Mouse (Mus musculus) intestine, embryonic 16.5 days (tissue): Measurements from ENCODE around the gene Cxcr1. TPM values are rescaled to one million over a fixed set of nuclear protein-coding genes. Genes with fewer than 3 reads are reported as not detected.

Experiments
- ATAC-seq: fragments of 200-750 bp; cut with Nextera tagmentation; 2 replicates; pipeline ENCODE4 v1.8.0; 2017; ENCODE audit warnings: moderate TSS enrichment, moderate library complexity
- H3K27ac ChIP-seq: fragments of 300-500 bp; sonication (generic); 2 replicates; pipeline ENCODE4 v1.5.1; 2014; ENCODE audit warnings: mild to moderate bottlenecking, low read length
- H3K27me3 ChIP-seq: fragments of 300-500 bp; sonication (generic); replicated peaks from 2 replicates; pipeline ENCODE4 v1.6.1; 2014; ENCODE audit warnings: low read length, control low read depth, mixed read lengths; ENCODE audit not compliant: control insufficient read depth, insufficient read depth
- H3K36me3 ChIP-seq: fragments of 300-500 bp; sonication (generic); 2 replicates; pipeline ENCODE4 v1.6.1; 2014; ENCODE audit warnings: low read length, control low read depth; ENCODE audit not compliant: control insufficient read depth, insufficient read depth
- H3K4me1 ChIP-seq: fragments of 300-500 bp; sonication (generic); 2 replicates; pipeline ENCODE4 v1.6.1; 2014; ENCODE audit warnings: low read length, control low read depth, mixed read lengths; ENCODE audit not compliant: control insufficient read depth, insufficient read depth
- H3K4me2 ChIP-seq: fragments of 300-500 bp; sonication (generic); 2 replicates; pipeline ENCODE4 v1.6.1; 2014; ENCODE audit warnings: low read depth, low read length, control low read depth
- H3K4me3 ChIP-seq: fragments of 300-500 bp; sonication (generic); 2 replicates; pipeline ENCODE4 v1.5.1; 2014; ENCODE audit warnings: mild to moderate bottlenecking, low read length
- H3K9ac ChIP-seq: fragments of 300-500 bp; sonication (generic); 2 replicates; pipeline ENCODE4 v1.6.1; 2014; ENCODE audit warnings: low read depth, low read length
- H3K9me3 ChIP-seq: fragments of 300-500 bp; sonication (generic); 2 replicates; pipeline ENCODE4 v1.6.1; 2016; ENCODE audit warnings: low read length, control low read depth; ENCODE audit not compliant: control insufficient read depth
- WGBS: fragments of 180-500 bp; shearing (Covaris S2); extraction: QIAGEN DNeasy Blood & Tissue Kit; methylation state at CpG from one replicate; pipeline ENCODE4 v1.1.7; 2014; 5-methylcytosine and 5-hydroxymethylcytosine counted together
- polyA plus RNA-seq: library from polyadenylated mRNA; unstranded; fragments of >200 nt; fragmentation: Nextera tagmentation; extraction: Ambion mirVana; gene quantifications from 2 replicates; pipeline ENCODE4 v1.2.1, GENCODE M21; 2015

Gene Cxcr1
- polyA plus RNA-seq, 1 experiment from 2014 or later = not detected

DNA sequence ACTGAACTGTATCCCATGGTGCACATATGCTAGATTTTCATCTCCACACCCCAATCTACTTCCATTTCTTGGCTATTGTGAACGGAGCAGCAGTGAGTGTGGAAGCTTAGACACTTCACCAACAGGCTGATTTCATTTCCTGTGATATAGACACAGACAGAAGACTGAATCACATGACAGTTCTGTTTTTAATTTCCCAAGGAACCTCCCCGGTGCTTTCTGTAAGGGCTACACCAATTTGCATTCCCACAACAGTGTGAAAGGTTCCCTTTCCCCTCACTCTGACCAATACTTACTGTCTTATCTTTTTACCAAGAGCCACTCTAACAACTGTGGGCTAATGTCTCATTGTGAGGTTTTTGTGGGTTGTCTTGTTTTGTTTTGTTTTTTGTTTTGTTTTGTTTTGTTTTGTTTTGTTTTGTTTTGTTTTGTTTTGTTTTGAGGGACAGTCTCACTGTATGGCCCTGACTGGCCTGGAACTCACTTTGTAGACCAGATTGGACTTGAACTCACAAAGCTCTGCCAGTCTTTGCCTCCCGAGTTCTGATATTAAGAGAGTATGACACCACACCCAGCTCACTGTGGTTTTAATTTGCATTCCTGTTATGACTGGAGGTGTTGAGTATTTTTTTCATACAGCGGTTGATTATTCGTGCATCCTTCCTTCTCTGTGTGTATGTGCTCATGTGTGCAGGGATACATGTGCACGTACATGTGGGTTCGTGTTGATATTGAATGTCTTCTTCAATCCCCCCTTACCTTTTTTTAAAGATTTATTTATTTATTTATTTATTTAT is 6.8 kb upstream of the Cxcr1 start:
- Histone ChIP-seq H3K36me3 (no peaks in the 10 kb centered on the region), H3K27ac (no peak overlapping the region), H3K4me3 (no peak overlapping the region), H3K4me1 (peaks cover 20% of the 10 kb centered on the region), H3K9ac (no peak overlapping the region), H3K9me3 (no peaks in the 10 kb centered on the region), H3K4me2 (no peak overlapping the region), H3K27me3 (no peaks in the 10 kb centered on the region)
- ATAC-seq = no peak
- 84% methylated on average over 7 of the region's 7 CpGs for WGBS

- peak; percentile 38 for ATAC-seq
- no peak overlapping the region for H3K4me3 ChIP-seq
- peak overlapping the region; percentile 46 for H3K27ac ChIP-seq
- WGBS = 63% methylated on average over 8 of the region's 8 CpGs
- H3K4me2 ChIP-seq = no peak overlapping the region
- H3K36me3 ChIP-seq = no peaks in the 10 kb centered on the region
- H3K9me3 ChIP-seq = no peaks in the 10 kb centered on the region
- H3K27me3 ChIP-seq = no peaks in the 10 kb centered on the region
- H3K4me1 ChIP-seq = peaks cover 20% of the 10 kb centered on the region
- H3K9ac ChIP-seq = no peak overlapping the region
Measured at GRCm38 (mm10) chr1:74199046-74199445, 4.6 kb upstream of the Cxcr1 start.

DNA sequence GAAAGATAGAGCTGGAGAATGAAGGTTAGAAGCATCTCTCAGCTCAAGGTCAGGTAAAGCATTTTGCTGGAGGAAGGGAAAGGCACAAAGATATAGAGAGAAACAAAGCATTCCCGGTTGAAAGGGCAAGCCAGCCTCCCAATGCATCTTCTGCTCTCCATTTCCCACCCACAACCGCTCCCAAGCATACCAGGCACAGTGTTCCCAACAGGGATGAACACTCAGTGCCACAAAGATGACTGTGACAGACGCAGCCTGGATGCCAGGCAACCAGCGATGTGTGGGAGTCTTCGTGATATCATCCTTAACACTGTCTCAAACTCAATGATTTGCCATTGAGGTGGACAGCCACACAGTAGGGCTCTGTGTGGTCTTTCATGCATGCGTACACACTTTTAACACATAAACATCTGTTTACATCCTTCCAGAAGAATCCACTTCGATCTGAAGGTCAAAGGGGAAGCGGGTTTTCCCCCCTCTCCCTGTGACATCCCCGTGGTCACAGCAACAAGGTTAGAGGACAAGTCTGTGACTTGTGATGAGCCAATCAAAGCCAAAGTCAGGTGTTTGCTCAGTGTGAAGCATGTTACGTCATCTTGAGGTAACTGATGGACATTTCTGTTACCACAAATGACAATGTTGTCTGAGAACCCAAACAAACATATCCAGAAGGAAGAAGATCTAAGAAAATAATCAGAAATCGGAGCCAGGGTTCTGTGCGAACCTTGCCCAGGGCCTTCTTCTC is 3.5 kb upstream of the Cxcr1 start:
- H3K27ac ChIP-seq = 0 out of 2 replicates have a peak overlapping the region, but pooled peaks have one; percentile 5
- no peak overlapping the region for H3K4me3 ChIP-seq
- no peak overlapping the region for H3K9ac ChIP-seq
- H3K27me3 ChIP-seq = no peaks in the 10 kb centered on the region
- peaks cover 18% of the 10 kb centered on the region for H3K4me1 ChIP-seq
- WGBS = 81% methylated on average over 12 of the region's 12 CpGs
- no peaks in the 10 kb centered on the region for H3K36me3 ChIP-seq
- no peak overlapping the region for H3K4me2 ChIP-seq
- H3K9me3 ChIP-seq = no peaks in the 10 kb centered on the region
- ATAC-seq = no peak

DNA sequence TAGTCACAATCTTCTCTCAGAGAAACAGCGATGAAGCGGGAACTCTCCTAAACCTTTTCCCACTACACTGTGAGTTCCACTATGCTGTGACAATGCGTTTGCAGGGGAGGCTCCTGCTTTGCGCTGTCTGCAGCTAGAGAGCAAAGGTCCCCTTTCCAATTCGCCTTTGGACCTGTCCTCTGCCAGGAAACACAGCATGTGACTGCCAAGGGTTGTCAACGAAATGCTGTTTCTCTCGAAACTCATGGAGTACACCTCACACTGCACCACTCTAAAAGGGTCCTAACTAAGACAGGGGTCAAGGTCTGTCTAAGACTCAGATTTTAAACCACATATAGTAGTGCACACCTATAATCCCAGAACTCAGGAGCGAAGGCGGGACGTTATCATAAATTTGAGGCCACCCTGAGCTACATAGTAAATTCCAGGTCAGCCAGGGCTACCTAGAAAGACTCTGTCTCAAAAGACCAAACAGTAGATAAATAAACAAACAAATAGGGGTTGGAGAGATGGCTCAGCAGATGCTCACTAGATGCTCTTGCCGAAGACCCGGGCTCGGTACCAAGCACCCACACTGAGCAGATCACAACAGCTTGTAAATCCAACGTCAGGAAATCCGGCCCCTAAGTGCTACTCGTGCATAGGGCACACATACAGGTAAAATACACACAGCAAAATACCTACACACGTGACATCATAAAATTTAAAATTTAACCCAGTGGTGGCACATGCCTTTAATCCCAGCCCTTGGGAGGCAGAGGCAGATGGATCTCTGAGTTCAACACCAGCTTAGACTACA is 2.4 kb upstream of the Cxcr1 start:
- Histone ChIP-seq H3K9ac (peak overlapping the region; percentile 21; the same call in 1 of the 2 replicates), H3K27me3 (no peaks in the 10 kb centered on the region), H3K9me3 (no peaks in the 10 kb centered on the region), H3K4me2 (peak overlapping the region; percentile 36; the same call in 1 of the 2 replicates), H3K4me3 (no peak overlapping the region), H3K27ac (peak overlapping the region; percentile 84), H3K36me3 (no peaks in the 10 kb centered on the region), H3K4me1 (peaks cover 18% of the 10 kb centered on the region)
- peak; percentile 87 for ATAC-seq
- WGBS = 62% methylated on average over 17 of the region's 17 CpGs

- H3K9ac ChIP-seq = no peak overlapping the region
- WGBS = 49% methylated on average over 7 of the region's 7 CpGs
- H3K4me2 ChIP-seq = no peak overlapping the region
- H3K36me3 ChIP-seq = no peaks in the 10 kb centered on the region
- no peaks in the 10 kb centered on the region for H3K27me3 ChIP-seq
- H3K4me1 ChIP-seq = peaks cover 18% of the 10 kb centered on the region
- no peak overlapping the region for H3K4me3 ChIP-seq
- H3K9me3 ChIP-seq = no peaks in the 10 kb centered on the region
- ATAC-seq = no peak
- H3K27ac ChIP-seq = peak overlapping the region; percentile 84
Measured at GRCm38 (mm10) chr1:74195961-74196360, 1.5 kb upstream of the Cxcr1 start.

- ATAC-seq = no peak
- Histone ChIP-seq H3K27me3 (no peaks in the 10 kb centered on the region), H3K4me3 (no peak overlapping the region), H3K36me3 (no peaks in the 10 kb centered on the region), H3K9me3 (no peaks in the 10 kb centered on the region), H3K4me1 (no peaks in the 10 kb centered on the region), H3K27ac (no peak overlapping the region), H3K9ac (no peak overlapping the region), H3K4me2 (no peak overlapping the region)
- 69% methylated on average over 2 of the region's 2 CpGs for WGBS
Measured at GRCm38 (mm10) chr1:74192711-74193110, 1.7 kb downstream of the Cxcr1 start.

GRCm38 (mm10) chr1:74190471-74190870 is 4.0 kb downstream of the Cxcr1 start:
- ATAC-seq = no peak

DNA sequence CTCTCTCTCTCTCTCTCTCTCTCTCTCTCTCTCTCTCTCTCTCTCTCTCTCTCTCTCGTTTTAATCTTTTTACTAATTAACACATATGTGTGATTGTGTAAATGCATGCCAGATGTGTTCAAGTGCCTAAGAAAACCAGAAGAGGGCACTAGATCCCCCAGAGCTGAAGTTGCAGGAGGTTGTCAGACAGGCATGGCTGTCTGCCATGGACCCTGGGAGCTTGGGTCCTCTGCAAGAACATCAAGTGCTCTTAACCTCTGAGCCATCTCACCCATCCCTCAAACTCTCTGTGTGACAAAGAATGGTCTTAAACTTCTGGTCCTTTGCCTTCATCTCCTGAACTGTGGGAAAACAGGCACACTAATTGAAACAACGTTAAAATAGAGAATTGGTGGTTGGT is 11.4 kb downstream of the Cxcr1 start:
- Histone ChIP-seq H3K9me3 (no peaks in the 10 kb centered on the region), H3K4me1 (peaks cover 3% of the 10 kb centered on the region; the same call in 1 of the 2 replicates), H3K27ac (no peak overlapping the region), H3K36me3 (no peaks in the 10 kb centered on the region), H3K27me3 (no peaks in the 10 kb centered on the region), H3K9ac (no peak overlapping the region), H3K4me3 (no peak overlapping the region), H3K4me2 (no peak overlapping the region)
- WGBS = 65% methylated on average over 2 of the region's 2 CpGs
- ATAC-seq = no peak

More at GRCm38 (mm10) chr1:74190471-74190870, 4.0 kb downstream of the Cxcr1 start:
- H3K4me1 ChIP-seq = no peaks in the 10 kb centered on the region
- H3K36me3 ChIP-seq = no peaks in the 10 kb centered on the region
- H3K27me3 ChIP-seq = no peaks in the 10 kb centered on the region
- no peak overlapping the region for H3K4me2 ChIP-seq
- no peak overlapping the region for H3K9ac ChIP-seq
- H3K4me3 ChIP-seq = no peak overlapping the region
- no peak overlapping the region for H3K27ac ChIP-seq
- no peaks in the 10 kb centered on the region for H3K9me3 ChIP-seq
- 89% methylated on average over 7 of the region's 7 CpGs for WGBS

- ATAC-seq = peak; percentile 58
- Histone ChIP-seq H3K27me3 (no peaks in the 10 kb centered on the region), H3K9me3 (no peaks in the 10 kb centered on the region), H3K9ac (no peak overlapping the region), H3K27ac (no peak overlapping the region), H3K4me3 (no peak overlapping the region), H3K36me3 (no peaks in the 10 kb centered on the region), H3K4me1 (peaks cover 3% of the 10 kb centered on the region; the same call in 1 of the 2 replicates), H3K4me2 (no peak overlapping the region)
- 47% methylated on average over 2 of the region's 2 CpGs for WGBS
Measured at GRCm38 (mm10) chr1:74181462-74181861, 13.0 kb downstream of the Cxcr1 start.
